Mouse (Mus musculus) left cerebral cortex, postnatal 36 days (tissue): ENCODE results near the gene En1. TPM values are rescaled to one million over a fixed set of nuclear protein-coding genes. Genes with fewer than 3 reads are reported as not detected.

Experiments
- DNase-seq, 2 experiments: peaks; one replicate each; pipeline ENCODE4 v3.0.0; 2021 to 2022; ENCODE audit warnings: low spot score in 2 of 2, mixed read lengths in 1 of 2
- intact Hi-C: fragments of 180-260 bp; cut with DNase I; formaldehyde crosslinking; loops from one replicate; pipeline ENCODE4 v1.15.1; 2025
- total RNA-seq, 2 experiments: library from RNA; stranded (reverse); gene quantifications; 2 replicates each; pipeline ENCODE4 v1.2.3; 2021

Gene En1
- total RNA-seq, 2 experiments from 2014 or later, result not detected

GRCm38 (mm10) chr1:120598196-120598940 is 3.9 kb upstream of the En1 start:
- no peak for DNase-seq
- intact Hi-C loops, result no loop called here

- intact Hi-C loops, result loop anchor here (5.0 kb wide), 1 partner anchor 728 kb away; no protein-coding TSS in a partner anchor
Measured at GRCm38 (mm10) chr1:120599321-120600148, 2.7 kb upstream of the En1 start.

GRCm38 (mm10) chr1:120600149-120600445 is 2.1 kb upstream of the En1 start:
- intact Hi-C loops, result loop anchor here (5.0 kb wide), 1 partner anchor 727 kb away; no protein-coding TSS in a partner anchor
- DNase-seq, result no peak

More at GRCm38 (mm10) chr1:120599321-120600148, 2.7 kb upstream of the En1 start:
- no peak for DNase-seq

- intact Hi-C loops, result loop anchor here (5.0 kb wide), 1 partner anchor 727 kb away; no protein-coding TSS in a partner anchor
- no peak for DNase-seq
Measured at GRCm38 (mm10) chr1:120600516-120601252, 1.5 kb upstream of the En1 start.

GRCm38 (mm10) chr1:120601253-120601836 is 873 bp upstream of the En1 start:
- no peak for DNase-seq
- intact Hi-C loops, result loop anchor here (5.0 kb wide), 1 partner anchor 726 kb away; no protein-coding TSS in a partner anchor

- DNase-seq, result peak in 1 of 2 experiments; percentile 57
- intact Hi-C loops, result loop anchor here (5.0 kb wide), 1 partner anchor 724 kb away; no protein-coding TSS in a partner anchor
Measured at GRCm38 (mm10) chr1:120602876-120603655, 848 bp downstream of the En1 start.

GRCm38 (mm10) chr1:120603656-120604051 is 1.4 kb downstream of the En1 start:
- DNase-seq, result no peak
- intact Hi-C loops, result loop anchor here (5.0 kb wide), 1 partner anchor 724 kb away; no protein-coding TSS in a partner anchor

- no peak for DNase-seq
- intact Hi-C loops, result loop anchor here (5.0 kb wide), 1 partner anchor 723 kb away; no protein-coding TSS in a partner anchor
Measured at GRCm38 (mm10) chr1:120604431-120605142, 2.4 kb downstream of the En1 start.

- intact Hi-C loops, result no loop called here
- DNase-seq, result no peak
Measured at GRCm38 (mm10) chr1:120605143-120605435, 2.9 kb downstream of the En1 start.

- no peak for DNase-seq
- intact Hi-C loops, result no loop called here
Measured at GRCm38 (mm10) chr1:120605521-120606310, 3.5 kb downstream of the En1 start.

GRCm38 (mm10) chr1:120606641-120607575 is 4.7 kb downstream of the En1 start:
- DNase-seq, result peak in 1 of 2 experiments; percentile 51
- intact Hi-C loops, result no loop called here

GRCm38 (mm10) chr1:120607576-120608400 is 5.6 kb downstream of the En1 start:
- no peak for DNase-seq
- intact Hi-C loops, result no loop called here

- intact Hi-C loops, result no loop called here
Measured at GRCm38 (mm10) chr1:120608461-120608860, 6.2 kb downstream of the En1 start.

GRCm38 (mm10) chr1:120609611-120610010 is 7.4 kb downstream of the En1 start:
- no peak for DNase-seq
- intact Hi-C loops, result no loop called here

More at GRCm38 (mm10) chr1:120608461-120608860, 6.2 kb downstream of the En1 start:
- DNase-seq, result no peak

- no peak for DNase-seq
- intact Hi-C loops, result no loop called here
Measured at GRCm38 (mm10) chr1:120613461-120614306, 11.5 kb downstream of the En1 start.
